Mouse (Mus musculus) kidney, embryonic 14.5 days (tissue): ENCODE data around the gene Mtrex. TPM values are rescaled to one million over a fixed set of nuclear protein-coding genes. Genes with fewer than 3 reads are reported as not detected.

Experiments
- ATAC-seq: fragments of 200-750 bp; cut with Nextera tagmentation; 2 replicates; pipeline ENCODE4 v1.8.0; 2017; ENCODE audit warnings: moderate number of reproducible peaks, mild to moderate bottlenecking, moderate TSS enrichment, moderate library complexity; ENCODE audit not compliant: low FRiP score, low TSS enrichment
- H3K27ac ChIP-seq: fragments of 300-500 bp; sonication (generic); 2 replicates; pipeline ENCODE4 v1.5.1; 2014; ENCODE audit warnings: low read depth, mild to moderate bottlenecking, low read length, moderate library complexity, mixed read lengths
- H3K27me3 ChIP-seq: fragments of 300-500 bp; sonication (generic); 2 replicates; pipeline ENCODE4 v1.6.1; 2014; ENCODE audit warnings: mild to moderate bottlenecking, low read length; ENCODE audit not compliant: control insufficient read depth, insufficient read depth
- H3K36me3 ChIP-seq: fragments of 300-500 bp; sonication (generic); 2 replicates; pipeline ENCODE4 v1.6.1; 2014; ENCODE audit warnings: low read length, mixed read lengths; ENCODE audit not compliant: control insufficient read depth, insufficient read depth
- H3K4me1 ChIP-seq: fragments of 300-500 bp; sonication (generic); 2 replicates; pipeline ENCODE4 v1.6.1; 2014; ENCODE audit warnings: low read length, mixed read lengths; ENCODE audit not compliant: control insufficient read depth, insufficient read depth
- H3K4me2 ChIP-seq: fragments of 300-500 bp; sonication (generic); replicated peaks from 2 replicates; pipeline ENCODE4 v1.6.1; 2014; ENCODE audit warnings: low read depth, mild to moderate bottlenecking, low read length
- H3K4me3 ChIP-seq: fragments of 300-500 bp; sonication (generic); 2 replicates; pipeline ENCODE4 v1.5.1; 2014; ENCODE audit warnings: mild to moderate bottlenecking, low read length
- H3K9ac ChIP-seq: fragments of 300-500 bp; sonication (generic); 2 replicates; pipeline ENCODE4 v1.6.1; 2014; ENCODE audit warnings: low read depth, mild to moderate bottlenecking, low read length, moderate library complexity
- H3K9me3 ChIP-seq: fragments of 300-500 bp; sonication (generic); 2 replicates; pipeline ENCODE4 v1.6.1; 2016; ENCODE audit warnings: low read length; ENCODE audit not compliant: control insufficient read depth
- WGBS: fragments of 180-500 bp; shearing (Covaris S2); extraction: QIAGEN DNeasy Blood & Tissue Kit; methylation state at CpG from one replicate; pipeline ENCODE4 v1.1.7; 2014; 5-methylcytosine and 5-hydroxymethylcytosine counted together
- polyA plus RNA-seq: library from polyadenylated mRNA; unstranded; fragments of >200 nt; fragmentation: Nextera tagmentation; extraction: Ambion mirVana; gene quantifications from 2 replicates; pipeline ENCODE4 v1.2.1, GENCODE M21; 2014

Mtrex gene
- polyA plus RNA-seq, 1 experiment from 2014 or later, result 86.4 TPM

- Histone ChIP-seq H3K9ac (no peak overlapping the region), H3K27me3 (no peaks in the 10 kb centered on the region), H3K9me3 (no peaks in the 10 kb centered on the region), H3K27ac (no peak overlapping the region), H3K4me1 (no peaks in the 10 kb centered on the region), H3K4me2 (no peak overlapping the region), H3K36me3 (peaks cover 71% of the 10 kb centered on the region), H3K4me3 (no peak overlapping the region)
- WGBS, result 76% methylated on average over 3 of the region's 3 CpGs
- no peak for ATAC-seq
Observed at GRCm38 (mm10) chr13:112902176-112902575, 25.0 kb downstream of the Mtrex start.

GRCm38 (mm10) chr13:112887234-112887633, 40.0 kb downstream of the Mtrex start:
- no peaks in the 10 kb centered on the region for H3K27me3 ChIP-seq
- no peak overlapping the region for H3K9ac ChIP-seq
- no peak overlapping the region for H3K4me2 ChIP-seq
- no peaks in the 10 kb centered on the region for H3K4me1 ChIP-seq
- WGBS, result 57% methylated on average over 12 of the region's 12 CpGs
- H3K27ac ChIP-seq, result no peak overlapping the region
- peaks cover 73% of the 10 kb centered on the region for H3K36me3 ChIP-seq
- H3K4me3 ChIP-seq, result no peak overlapping the region
- ATAC-seq, result peak; percentile 55; the same call in 1 of the 2 replicates
- no peaks in the 10 kb centered on the region for H3K9me3 ChIP-seq

- Histone ChIP-seq H3K4me3 (no peak overlapping the region), H3K27ac (no peak overlapping the region), H3K36me3 (peaks cover 87% of the 10 kb centered on the region), H3K9me3 (no peaks in the 10 kb centered on the region), H3K27me3 (no peaks in the 10 kb centered on the region), H3K9ac (no peak overlapping the region), H3K4me1 (no peaks in the 10 kb centered on the region), H3K4me2 (no peak overlapping the region)
- no peak for ATAC-seq
- 81% methylated on average over 17 of the region's 17 CpGs for WGBS
Observed at GRCm38 (mm10) chr13:112871500-112872266, 55.5 kb downstream of the Mtrex start.

GRCm38 (mm10) chr13:112870039-112870690, 57.0 kb downstream of the Mtrex start:
- WGBS, result 46% methylated on average over 11 of the region's 11 CpGs
- no peak overlapping the region for H3K4me2 ChIP-seq
- no peak overlapping the region for H3K27ac ChIP-seq
- H3K4me3 ChIP-seq, result no peak overlapping the region
- peaks cover 92% of the 10 kb centered on the region for H3K36me3 ChIP-seq
- ATAC-seq, result peak; percentile 92
- H3K9ac ChIP-seq, result no peak overlapping the region
- H3K4me1 ChIP-seq, result no peaks in the 10 kb centered on the region
- H3K9me3 ChIP-seq, result no peaks in the 10 kb centered on the region
- H3K27me3 ChIP-seq, result no peaks in the 10 kb centered on the region

- H3K36me3 ChIP-seq, result peaks cover 74% of the 10 kb centered on the region
Observed at GRCm38 (mm10) chr13:112867381-112867780, 59.8 kb downstream of the Mtrex start.

GRCm38 (mm10) chr13:112866782-112867181, 60.4 kb downstream of the Mtrex start:
- no peak for ATAC-seq

More at GRCm38 (mm10) chr13:112867381-112867780, 59.8 kb downstream of the Mtrex start:
- Histone ChIP-seq H3K4me3 (no peak overlapping the region), H3K27ac (no peak overlapping the region), H3K4me2 (no peak overlapping the region), H3K4me1 (no peaks in the 10 kb centered on the region), H3K9ac (no peak overlapping the region), H3K27me3 (no peaks in the 10 kb centered on the region), H3K9me3 (no peaks in the 10 kb centered on the region)
- WGBS, result 81% methylated on average over 8 of the region's 8 CpGs
- no peak for ATAC-seq

GRCm38 (mm10) chr13:112862978-112863677, 64.1 kb downstream of the Mtrex start:
- 97% methylated on average over 1 of the region's 1 CpGs for WGBS
- Histone ChIP-seq H3K9ac (no peak overlapping the region), H3K4me1 (no peaks in the 10 kb centered on the region), H3K27me3 (no peaks in the 10 kb centered on the region), H3K4me2 (no peak overlapping the region), H3K27ac (no peak overlapping the region), H3K36me3 (peaks cover 42% of the 10 kb centered on the region), H3K9me3 (no peaks in the 10 kb centered on the region), H3K4me3 (no peak overlapping the region)
- no peak for ATAC-seq

More at GRCm38 (mm10) chr13:112866782-112867181, 60.4 kb downstream of the Mtrex start:
- Histone ChIP-seq H3K9ac (no peak overlapping the region), H3K27me3 (no peaks in the 10 kb centered on the region), H3K4me3 (no peak overlapping the region), H3K27ac (no peak overlapping the region), H3K36me3 (peaks cover 68% of the 10 kb centered on the region), H3K4me1 (no peaks in the 10 kb centered on the region), H3K4me2 (no peak overlapping the region), H3K9me3 (no peaks in the 10 kb centered on the region)
- 91% methylated on average over 7 of the region's 7 CpGs for WGBS

DNA sequence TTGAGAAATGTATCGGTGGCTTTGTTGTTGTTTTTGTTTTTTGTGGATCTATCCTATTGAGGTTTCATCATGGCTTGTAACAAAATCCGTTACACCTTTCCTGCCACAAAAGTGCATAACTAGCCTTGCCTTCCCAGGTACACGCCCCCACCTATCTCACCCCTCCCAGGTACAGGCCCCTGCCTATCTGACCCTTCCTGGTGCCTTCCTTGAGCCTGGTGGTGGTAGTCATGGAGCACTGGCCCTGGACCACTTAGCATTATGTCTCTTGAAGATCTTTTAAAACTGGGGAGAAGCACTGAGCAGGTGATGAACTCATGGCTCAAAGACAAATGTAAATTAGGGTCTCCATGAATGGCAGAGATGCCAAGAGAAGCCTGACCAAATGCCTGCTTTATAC, 64.9 kb downstream of the Mtrex start:
- no peaks in the 10 kb centered on the region for H3K9me3 ChIP-seq
- 90% methylated on average over 3 of the region's 3 CpGs for WGBS
- no peak overlapping the region for H3K9ac ChIP-seq
- H3K27me3 ChIP-seq, result no peaks in the 10 kb centered on the region
- H3K27ac ChIP-seq, result no peak overlapping the region
- H3K4me3 ChIP-seq, result no peak overlapping the region
- ATAC-seq, result no peak
- no peak overlapping the region for H3K4me2 ChIP-seq
- peaks cover 35% of the 10 kb centered on the region for H3K36me3 ChIP-seq
- H3K4me1 ChIP-seq, result no peaks in the 10 kb centered on the region
